Mouse (Mus musculus) lung, adult 2 months (tissue): ENCODE results near the gene Pipox. TPM values are rescaled to one million over a fixed set of nuclear protein-coding genes. Genes with fewer than 3 reads are reported as not detected.

Experiments used
- DNase-seq: peaks from one replicate; pipeline ENCODE4 v3.0.0; 2022
- H3K4me1 ChIP-seq: fragments of 200-500 bp; 2 replicates; pipeline ENCODE4 v1.6.1; 2011; ENCODE audit warnings: low read length; ENCODE audit not compliant: control insufficient read depth, insufficient read depth
- H3K4me3 ChIP-seq: fragments of 200-500 bp; replicated peaks from 2 replicates; pipeline ENCODE3; 2011; ENCODE audit warnings: low read depth, mild to moderate bottlenecking, control low read depth, low read length; ENCODE audit errors: extremely low read depth
- CTCF ChIP-seq: fragments of 200-500 bp; IDR thresholded peaks from 2 replicates; pipeline ENCODE4 v1.5.1; 2011; ENCODE audit warnings: mild to moderate bottlenecking, low read length, control low read depth; ENCODE audit not compliant: insufficient read depth
- POLR2A ChIP-seq: fragments of 200-500 bp; IDR thresholded peaks from 2 replicates; pipeline ENCODE4 v1.6.1; 2011; ENCODE audit warnings: low read depth, mild to moderate bottlenecking, control low read depth, low read length, borderline replicate concordance; ENCODE audit errors: extremely low read depth
- WGBS: fragments of 180-500 bp; shearing (Covaris S2); methylation state at CpG from one replicate; pipeline ENCODE4 v1.1.7; 2018; 5-methylcytosine and 5-hydroxymethylcytosine counted together
- polyA plus RNA-seq: library from polyadenylated mRNA; depleted of rRNA; stranded (reverse); fragments of >200 nt; gene quantifications from 2 replicates; pipeline ENCODE4 v1.2.3, GENCODE M21; 2012

Gene Pipox
- polyA plus RNA-seq, 1 experiment, result 1.3 TPM

DNA sequence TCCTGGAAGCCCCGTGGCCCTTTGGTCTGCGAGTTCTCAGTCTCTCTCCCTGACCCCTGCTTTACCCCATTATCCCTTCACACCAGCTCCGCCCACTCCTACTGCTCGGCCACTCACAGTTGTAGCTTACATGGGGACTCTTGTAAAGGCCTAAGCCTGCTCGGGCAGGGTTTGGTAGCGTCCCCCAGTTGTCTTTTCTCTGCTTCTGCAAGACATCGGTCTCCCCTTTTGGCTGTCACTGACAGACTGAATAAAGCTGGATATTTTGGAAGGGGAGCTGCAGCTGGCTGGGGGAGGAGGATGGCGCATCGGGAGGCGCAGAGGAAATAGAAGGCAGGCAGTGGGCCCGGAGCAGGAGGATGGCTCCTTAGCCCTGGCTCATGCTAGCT, 17.1 kb downstream of the Pipox start:
- Histone ChIP-seq H3K4me3 (no peak overlapping the region), H3K4me1 (peaks cover 6% of the 10 kb centered on the region)
- 60% methylated on average over 11 of the region's 11 CpGs for WGBS
- DNase-seq, result no peak
- no peak for TF ChIP-seq CTCF
- TF ChIP-seq POLR2A, result no peak

DNA sequence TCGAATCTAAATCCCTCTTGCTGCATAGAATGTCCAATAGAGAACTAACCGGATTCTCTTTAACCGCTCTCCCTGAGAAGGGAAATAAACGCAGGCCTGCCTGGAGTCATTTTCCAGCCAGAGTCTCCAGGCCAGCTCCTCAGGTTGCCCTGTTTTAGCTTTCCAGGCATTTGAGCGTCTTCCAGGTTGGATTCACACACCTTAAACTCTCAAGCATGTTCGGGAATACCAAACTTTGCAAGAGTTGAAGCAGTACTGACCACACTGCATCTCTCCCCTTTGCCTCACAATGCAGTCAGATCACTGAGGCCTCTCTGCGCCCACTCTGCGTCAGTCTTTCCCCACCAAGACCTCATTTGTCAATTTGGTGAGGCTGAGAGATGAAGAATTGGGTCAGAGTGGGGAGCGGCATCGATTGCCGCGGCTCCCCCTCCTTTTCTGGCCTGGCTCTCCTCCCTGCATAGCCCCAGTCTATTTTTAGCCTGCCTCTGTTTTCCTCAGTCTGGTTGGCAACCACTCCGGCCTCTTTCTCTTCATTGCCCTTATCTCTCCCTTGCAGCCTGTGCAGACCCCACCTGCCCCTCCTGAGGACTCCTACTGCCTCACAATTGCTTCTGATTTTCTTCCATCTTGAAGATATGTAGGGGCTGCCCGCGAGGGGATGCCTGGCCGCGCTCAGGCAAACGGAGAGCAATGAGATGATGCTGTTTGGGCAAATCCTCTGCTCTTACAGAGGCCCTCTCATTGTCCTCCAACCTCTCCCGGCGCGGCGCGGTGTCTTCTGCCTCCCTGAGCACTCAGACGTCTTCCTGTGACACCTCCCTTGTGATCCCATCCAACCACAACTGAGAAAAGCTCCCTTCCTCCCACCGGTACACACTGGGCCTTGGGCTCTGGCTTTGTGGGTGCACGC, 17.8 kb downstream of the Pipox start:
- no peak for DNase-seq
- TF ChIP-seq POLR2A (no peak), CTCF (no peak)
- WGBS, result 48% methylated on average over 26 of the region's 26 CpGs

DNA sequence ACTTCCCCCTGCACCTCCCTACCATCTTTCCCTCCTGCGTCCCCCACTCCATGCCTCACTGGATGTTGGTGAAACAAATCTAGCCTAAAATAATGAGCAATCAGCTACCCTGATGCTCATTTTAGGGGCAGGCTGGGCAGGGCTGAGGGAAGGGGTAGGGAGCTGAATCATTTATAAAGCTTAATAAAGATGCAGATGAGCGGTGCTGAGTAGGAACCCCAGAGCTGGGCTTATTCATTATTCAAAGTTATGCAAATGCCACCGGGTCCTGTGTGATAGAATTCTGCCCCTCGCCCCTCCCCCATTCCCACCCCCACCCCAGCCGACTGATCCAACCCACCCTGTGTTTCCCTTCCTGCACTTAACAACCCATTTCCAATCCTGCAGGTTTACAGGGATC, 18.6 kb downstream of the Pipox start:
- peaks cover 6% of the 10 kb centered on the region for H3K4me1 ChIP-seq
- 73% methylated on average over 5 of the region's 5 CpGs for WGBS
- no peak for DNase-seq
- no peak overlapping the region for H3K4me3 ChIP-seq
- no peak for TF ChIP-seq CTCF
- TF ChIP-seq POLR2A, result no peak

More for the DNA sequence above, 17.8 kb downstream of the Pipox start:
- Histone ChIP-seq H3K4me3 (no peak overlapping the region), H3K4me1 (peaks cover 6% of the 10 kb centered on the region)

DNA sequence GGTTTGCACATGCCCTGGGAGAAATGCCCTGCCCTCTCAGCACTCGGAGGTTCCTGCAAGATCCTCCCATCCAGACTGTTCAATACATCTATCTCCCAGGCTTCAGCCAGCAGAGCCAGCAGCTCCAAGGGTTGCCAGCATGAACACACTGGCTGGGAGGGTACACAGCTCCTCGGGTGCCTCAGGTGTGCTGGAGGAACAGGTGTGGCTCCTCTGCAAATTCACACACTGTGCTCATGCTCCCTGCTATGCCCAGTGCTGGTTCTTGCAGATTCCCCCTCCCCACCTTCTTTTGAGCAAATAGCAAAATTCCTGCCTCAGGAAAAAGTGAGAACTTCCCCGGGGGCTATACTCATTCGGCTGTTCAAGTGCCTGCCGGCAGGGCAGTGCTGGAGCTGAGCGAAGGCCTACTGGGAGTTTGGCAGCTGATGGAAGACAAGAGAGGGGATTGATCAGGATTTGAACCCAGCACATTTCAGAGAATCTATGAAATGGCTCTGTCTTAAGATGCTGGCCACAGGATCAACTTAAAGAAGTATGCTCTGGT, 19.1 kb downstream of the Pipox start:
- Histone ChIP-seq H3K4me1 (peaks cover 6% of the 10 kb centered on the region), H3K4me3 (no peak overlapping the region)
- DNase-seq, result no peak
- 57% methylated on average over 6 of the region's 6 CpGs for whole genome bisulfite sequencing
- no peak for TF ChIP-seq POLR2A
- TF ChIP-seq CTCF, result no peak

DNA sequence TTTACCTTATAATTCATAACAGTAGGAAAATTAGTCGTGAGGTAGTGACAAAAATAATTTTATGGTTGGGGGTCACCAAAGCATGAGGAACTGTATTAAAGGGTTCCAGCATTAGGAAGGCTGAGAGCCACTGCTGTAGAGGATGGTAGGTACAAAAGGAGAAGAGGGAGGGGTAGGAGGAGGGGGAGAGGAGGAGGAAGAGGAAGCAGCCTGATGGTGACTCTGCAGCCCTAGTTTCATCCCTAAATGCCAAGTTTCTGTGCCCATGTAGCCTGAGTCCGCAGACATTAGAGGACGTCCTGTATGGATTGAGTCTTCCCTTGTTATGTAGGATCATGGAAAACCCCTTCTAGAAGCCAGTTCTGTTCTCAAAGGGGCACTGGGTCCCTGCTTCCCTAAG, 20.8 kb downstream of the Pipox start:
- TF ChIP-seq POLR2A (no peak), CTCF (no peak)
- WGBS, result 22% methylated on average over 3 of the region's 3 CpGs
- peaks cover 6% of the 10 kb centered on the region for H3K4me1 ChIP-seq

DNA sequence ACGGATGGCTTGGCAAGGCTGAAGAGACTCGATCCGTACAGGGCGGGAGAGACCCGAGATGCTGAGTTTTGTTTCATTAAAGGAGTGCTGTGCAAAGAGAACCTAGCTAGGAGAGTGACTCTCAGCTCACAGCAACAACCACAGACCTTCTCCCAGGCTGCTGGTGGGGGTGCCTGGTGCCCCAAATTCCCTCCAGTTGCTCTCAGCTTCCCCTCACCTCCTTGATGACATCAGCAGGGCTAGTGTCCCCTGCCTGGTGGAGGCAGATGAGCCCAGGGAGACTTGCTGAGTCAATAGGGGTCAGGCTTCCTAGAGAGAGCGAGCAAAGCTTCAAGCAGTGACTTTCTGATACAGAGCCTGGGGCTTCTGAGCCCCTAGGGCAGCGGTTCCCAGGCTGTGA, 21.2 kb downstream of the Pipox start:
- TF ChIP-seq CTCF (no peak), POLR2A (no peak)

More for the DNA sequence above, 20.8 kb downstream of the Pipox start:
- H3K4me3 ChIP-seq, result no peak overlapping the region
- DNase-seq, result no peak

DNA sequence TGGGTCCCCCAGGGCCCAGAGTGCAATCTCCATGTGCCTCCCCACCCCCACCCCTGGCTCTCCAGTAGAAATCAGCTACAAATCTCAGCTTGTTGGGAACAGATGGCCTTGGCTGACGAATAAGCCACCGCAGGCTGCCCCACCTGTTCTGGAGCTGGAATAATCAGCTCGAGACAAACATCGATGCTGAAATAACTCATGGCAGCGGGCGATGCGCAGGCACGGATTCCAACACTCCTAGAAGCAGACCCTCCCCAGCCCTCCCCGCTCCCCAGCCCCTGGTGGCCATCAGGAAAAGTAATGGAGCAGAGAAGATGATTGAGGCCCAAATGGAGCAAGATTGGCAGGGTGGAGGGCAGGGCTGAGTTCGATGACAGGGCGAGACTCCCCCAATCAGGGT, 21.7 kb downstream of the Pipox start:
- TF ChIP-seq POLR2A (no peak), CTCF (no peak)
- 11% methylated on average over 11 of the region's 11 CpGs for WGBS
- Histone ChIP-seq H3K4me1 (peaks cover 6% of the 10 kb centered on the region), H3K4me3 (no peak overlapping the region)
- DNase-seq, result no peak

More for the DNA sequence above, 21.2 kb downstream of the Pipox start:
- whole genome bisulfite sequencing, result 10% methylated on average over 7 of the region's 7 CpGs
- no peak overlapping the region for H3K4me3 ChIP-seq
- peaks cover 6% of the 10 kb centered on the region for H3K4me1 ChIP-seq
- DNase-seq, result no peak

DNA sequence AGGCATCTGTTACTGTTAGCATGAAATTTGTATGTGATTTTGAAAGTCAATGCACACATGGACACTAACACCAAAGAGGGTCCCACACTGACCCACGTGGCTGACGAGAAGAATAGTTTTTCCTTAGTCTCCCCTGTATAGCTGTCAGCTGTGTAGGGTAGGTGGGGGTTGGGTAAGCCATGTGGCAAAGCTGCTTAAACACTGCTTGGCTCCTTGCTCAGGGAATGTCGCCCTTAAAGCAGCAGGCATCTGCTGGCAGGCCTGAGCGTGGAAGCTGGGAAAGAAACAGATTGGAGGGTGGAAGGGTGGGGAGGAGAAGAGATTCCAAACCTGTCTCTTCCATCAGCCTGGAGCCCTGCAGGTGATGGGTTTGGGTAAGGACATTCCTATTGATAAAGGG, 22.5 kb downstream of the Pipox start:
- Histone ChIP-seq H3K4me3 (no peak overlapping the region), H3K4me1 (peaks cover 6% of the 10 kb centered on the region)
- no peak for TF ChIP-seq CTCF
- no peak for TF ChIP-seq POLR2A
- DNase-seq, result no peak
- WGBS, result 36% methylated on average over 4 of the region's 4 CpGs

DNA sequence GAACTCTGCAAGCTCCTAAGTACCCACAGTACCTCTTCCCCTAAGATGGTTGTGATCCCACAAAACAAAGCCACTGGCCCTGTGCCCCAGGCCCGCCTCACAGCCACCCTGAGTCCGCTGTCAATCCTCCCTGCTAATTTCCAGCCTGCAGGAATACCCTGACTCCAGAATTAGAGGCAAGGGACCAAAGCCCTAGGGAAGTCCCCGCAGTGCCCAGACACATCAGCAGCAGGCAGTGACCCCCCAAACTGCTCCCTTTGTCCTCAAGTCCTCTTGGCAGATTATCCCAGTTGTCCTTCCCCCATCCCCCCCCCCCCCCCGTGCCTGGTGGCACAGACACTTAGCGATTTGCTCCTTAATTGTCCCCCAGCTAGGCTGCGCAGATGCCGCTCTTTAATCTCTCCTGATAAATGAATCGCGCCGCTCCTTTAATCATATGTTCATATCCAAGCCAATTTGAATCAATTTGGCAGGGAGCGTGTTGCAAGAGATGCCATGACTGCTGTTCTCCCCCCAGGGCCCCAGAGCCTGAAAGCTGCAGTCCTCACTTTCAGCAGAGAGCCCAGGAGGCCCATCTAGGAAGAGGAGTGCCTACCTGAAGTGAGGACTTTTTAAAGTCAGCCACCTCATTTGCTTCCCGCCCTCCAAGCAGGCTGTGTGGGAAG, 26.3 kb downstream of the Pipox start:
- Histone ChIP-seq H3K4me1 (no peaks in the 10 kb centered on the region), H3K4me3 (no peak overlapping the region)
- TF ChIP-seq CTCF (no peak), POLR2A (no peak)
- 55% methylated on average over 11 of the region's 12 CpGs for WGBS
- DNase-seq, result no peak
